Mouse (Mus musculus) heart, embryonic 13.5 days (tissue): ENCODE data around the gene Chil1. TPM values are rescaled to one million over a fixed set of nuclear protein-coding genes. Genes with fewer than 3 reads are reported as not detected.

Experiments
- ATAC-seq: fragments of 200-750 bp; cut with Nextera tagmentation; 2 replicates; pipeline ENCODE4 v1.8.0; 2017; ENCODE audit warnings: moderate TSS enrichment; ENCODE audit not compliant: insufficient number of reproducible peaks, low FRiP score, low TSS enrichment; ENCODE audit errors: extremely low read depth
- H3K27ac ChIP-seq: fragments of 300-500 bp; sonication (generic); replicated peaks from 2 replicates; pipeline ENCODE4 v1.5.1; 2015; ENCODE audit warnings: moderate library complexity, mild to moderate bottlenecking, inconsistent platforms
- H3K27me3 ChIP-seq: fragments of 300-500 bp; sonication (generic); replicated peaks from 2 replicates; pipeline ENCODE4 v1.6.1; 2015; ENCODE audit warnings: mild to moderate bottlenecking, inconsistent platforms
- H3K36me3 ChIP-seq: fragments of 300-500 bp; sonication (generic); 2 replicates; pipeline ENCODE4 v1.6.1; 2015; ENCODE audit warnings: mild to moderate bottlenecking, inconsistent platforms
- H3K4me1 ChIP-seq: fragments of 300-500 bp; sonication (generic); 2 replicates; pipeline ENCODE4 v1.6.1; 2015; ENCODE audit warnings: inconsistent platforms
- H3K4me2 ChIP-seq: fragments of 300-500 bp; sonication (generic); 2 replicates; pipeline ENCODE4 v1.6.1; 2015; ENCODE audit warnings: inconsistent platforms, mild to moderate bottlenecking, moderate library complexity
- H3K4me3 ChIP-seq: fragments of 300-500 bp; sonication (generic); 2 replicates; pipeline ENCODE4 v1.5.1; 2015; ENCODE audit warnings: moderate library complexity, mild to moderate bottlenecking, inconsistent platforms
- H3K9ac ChIP-seq: fragments of 300-500 bp; sonication (generic); 2 replicates; pipeline ENCODE4 v1.6.1; 2015; ENCODE audit warnings: inconsistent platforms, mild to moderate bottlenecking, moderate library complexity
- H3K9me3 ChIP-seq: fragments of 300-500 bp; sonication (generic); 2 replicates; pipeline ENCODE4 v1.6.1; 2016; ENCODE audit warnings: inconsistent platforms
- WGBS: fragments of 180-500 bp; shearing (Covaris S2); methylation state at CpG from one replicate; pipeline ENCODE4 v1.1.7; 2015; ENCODE audit warnings: mixed read lengths; 5-methylcytosine and 5-hydroxymethylcytosine counted together
- polyA plus RNA-seq: library from polyadenylated mRNA; unstranded; fragments of >200 nt; fragmentation: Nextera tagmentation; extraction: Ambion mirVana; gene quantifications from 2 replicates; pipeline ENCODE4 v1.2.1, GENCODE M21; 2015

The Chil1 gene
- polyA plus RNA-seq, 1 experiment from 2014 or later, result 1.5 TPM

- H3K9ac ChIP-seq, result no peak overlapping the region
- H3K9me3 ChIP-seq, result no peaks in the 10 kb centered on the region
- ATAC-seq, result no peak
- no peak overlapping the region for H3K27ac ChIP-seq
- H3K4me3 ChIP-seq, result no peak overlapping the region
- no peaks in the 10 kb centered on the region for H3K36me3 ChIP-seq
- no peak overlapping the region for H3K4me2 ChIP-seq
- 76% methylated on average over 5 of the region's 5 CpGs for WGBS
- H3K27me3 ChIP-seq, result no peaks in the 10 kb centered on the region; the same call in none of the 2 replicates
- no peaks in the 10 kb centered on the region; the same call in 1 of the 2 replicates for H3K4me1 ChIP-seq
These were observed 4.0 kb upstream of the Chil1 start for GRCm38 (mm10) chr1:134177976-134178375.

- ATAC-seq, result no peak
These were observed 2.1 kb downstream of the Chil1 start for GRCm38 (mm10) chr1:134184089-134184488.

GRCm38 (mm10) chr1:134188217-134188616 is 6.2 kb downstream of the Chil1 start:
- 79% methylated on average over 5 of the region's 5 CpGs for WGBS

More at GRCm38 (mm10) chr1:134184089-134184488, 2.1 kb downstream of the Chil1 start:
- Histone ChIP-seq H3K9me3 (no peaks in the 10 kb centered on the region), H3K4me1 (peaks cover 4% of the 10 kb centered on the region), H3K27me3 (peaks cover 23% of the 10 kb centered on the region), H3K4me2 (no peak overlapping the region), H3K9ac (no peak overlapping the region), H3K27ac (no peak overlapping the region), H3K4me3 (no peak overlapping the region), H3K36me3 (no peaks in the 10 kb centered on the region)
- WGBS, result 83% methylated on average over 4 of the region's 4 CpGs

GRCm38 (mm10) chr1:134188989-134189729 is 7.2 kb downstream of the Chil1 start:
- ATAC-seq, result no peak
- Histone ChIP-seq H3K4me1 (peaks cover 22% of the 10 kb centered on the region), H3K9me3 (no peaks in the 10 kb centered on the region), H3K4me3 (no peak overlapping the region), H3K9ac (no peak overlapping the region), H3K27ac (no peak overlapping the region), H3K27me3 (peaks cover 53% of the 10 kb centered on the region), H3K36me3 (no peaks in the 10 kb centered on the region), H3K4me2 (peak overlapping the region; percentile 33)
- 30% methylated on average over 12 of the region's 12 CpGs for WGBS

More at GRCm38 (mm10) chr1:134188217-134188616, 6.2 kb downstream of the Chil1 start:
- peaks cover 13% of the 10 kb centered on the region for H3K4me1 ChIP-seq
- no peak overlapping the region for H3K9ac ChIP-seq
- peaks cover 49% of the 10 kb centered on the region for H3K27me3 ChIP-seq
- H3K9me3 ChIP-seq, result no peaks in the 10 kb centered on the region
- no peaks in the 10 kb centered on the region for H3K36me3 ChIP-seq
- no peak for ATAC-seq
- H3K4me3 ChIP-seq, result no peak overlapping the region
- H3K4me2 ChIP-seq, result no peak overlapping the region
- H3K27ac ChIP-seq, result no peak overlapping the region

- no peak for ATAC-seq
- peaks cover 53% of the 10 kb centered on the region for H3K27me3 ChIP-seq
- no peaks in the 10 kb centered on the region for H3K36me3 ChIP-seq
- H3K27ac ChIP-seq, result no peak overlapping the region
- WGBS, result 73% methylated on average over 5 of the region's 5 CpGs
- no peak overlapping the region for H3K4me2 ChIP-seq
- H3K9me3 ChIP-seq, result no peaks in the 10 kb centered on the region
- H3K4me1 ChIP-seq, result peaks cover 43% of the 10 kb centered on the region
- H3K9ac ChIP-seq, result no peak overlapping the region
- no peak overlapping the region for H3K4me3 ChIP-seq
These were observed 9.2 kb downstream of the Chil1 start for GRCm38 (mm10) chr1:134191192-134191591.

- peaks cover 50% of the 10 kb centered on the region for H3K4me1 ChIP-seq
- H3K9me3 ChIP-seq, result no peaks in the 10 kb centered on the region
- no peak overlapping the region for H3K4me3 ChIP-seq
- WGBS, result 35% methylated on average over 4 of the region's 4 CpGs
- H3K27ac ChIP-seq, result no peak overlapping the region
- no peaks in the 10 kb centered on the region for H3K36me3 ChIP-seq
- peaks cover 50% of the 10 kb centered on the region for H3K27me3 ChIP-seq
- H3K4me2 ChIP-seq, result no peak overlapping the region
- no peak for ATAC-seq
- no peak overlapping the region for H3K9ac ChIP-seq
These were observed 10.0 kb downstream of the Chil1 start for GRCm38 (mm10) chr1:134192024-134192423.

- no peak within 1 kb of the TSS for H3K4me3 ChIP-seq
- H3K9ac ChIP-seq, result peak within 1 kb of the TSS; percentile 45
- peaks cover 40% of the 10 kb centered on the region for H3K27me3 ChIP-seq
- no peak within 1 kb of the TSS for H3K27ac ChIP-seq
- no peaks in the 10 kb centered on the region for H3K9me3 ChIP-seq
- no peaks in the 10 kb centered on the region for H3K36me3 ChIP-seq
- no peak within 1 kb of the TSS for H3K4me2 ChIP-seq
- ATAC-seq, result no peak
- H3K4me1 ChIP-seq, result peaks cover 50% of the 10 kb centered on the region
- WGBS, result 63% methylated on average over 1 of the region's 1 CpGs
These were observed 11.2 kb downstream of the Chil1 start, which contains the start of gene Mybph for GRCm38 (mm10) chr1:134193126-134193525. Gene Mybph, plus strand, starts transcription at chr1:134193448.

GRCm38 (mm10) chr1:134193674-134194197 is 11.8 kb downstream of the Chil1 start:
- peaks cover 50% of the 10 kb centered on the region for H3K4me1 ChIP-seq
- H3K36me3 ChIP-seq, result no peaks in the 10 kb centered on the region
- H3K9me3 ChIP-seq, result no peaks in the 10 kb centered on the region
- H3K27ac ChIP-seq, result no peak overlapping the region
- no peak overlapping the region for H3K4me3 ChIP-seq
- H3K27me3 ChIP-seq, result peaks cover 34% of the 10 kb centered on the region
- peak overlapping the region; percentile 45; the same call in 1 of the 2 replicates for H3K9ac ChIP-seq
- no peak for ATAC-seq
- no peak overlapping the region for H3K4me2 ChIP-seq
- WGBS, result 35% methylated on average over 7 of the region's 7 CpGs

GRCm38 (mm10) chr1:134194298-134195022 is 12.5 kb downstream of the Chil1 start:
- no peaks in the 10 kb centered on the region for H3K36me3 ChIP-seq
- H3K4me1 ChIP-seq, result peaks cover 43% of the 10 kb centered on the region

GRCm38 (mm10) chr1:134195117-134195516 is 13.1 kb downstream of the Chil1 start:
- Histone ChIP-seq H3K4me1 (peaks cover 41% of the 10 kb centered on the region), H3K27me3 (peaks cover 20% of the 10 kb centered on the region), H3K36me3 (no peaks in the 10 kb centered on the region), H3K9me3 (no peaks in the 10 kb centered on the region), H3K4me3 (no peak overlapping the region), H3K4me2 (peak overlapping the region; percentile 14; the same call in 1 of the 2 replicates), H3K27ac (peak overlapping the region; percentile 84), H3K9ac (peak overlapping the region; percentile 54; the same call in 1 of the 2 replicates)
- no peak for ATAC-seq
- 24% methylated on average over 2 of the region's 2 CpGs for WGBS

More at GRCm38 (mm10) chr1:134194298-134195022, 12.5 kb downstream of the Chil1 start:
- Histone ChIP-seq H3K9me3 (no peaks in the 10 kb centered on the region), H3K4me3 (no peak overlapping the region), H3K27me3 (peaks cover 27% of the 10 kb centered on the region), H3K9ac (no peak overlapping the region), H3K27ac (peak overlapping the region; percentile 84; the same call in 1 of the 2 replicates), H3K4me2 (no peak overlapping the region)
- no peak for ATAC-seq
- 53% methylated on average over 16 of the region's 16 CpGs for WGBS

- Histone ChIP-seq H3K4me3 (no peak overlapping the region), H3K4me2 (peak overlapping the region; percentile 14; the same call in 1 of the 2 replicates), H3K36me3 (no peaks in the 10 kb centered on the region), H3K27me3 (peaks cover 15% of the 10 kb centered on the region), H3K9ac (peak overlapping the region; percentile 54; the same call in 1 of the 2 replicates), H3K27ac (peak overlapping the region; percentile 84), H3K9me3 (no peaks in the 10 kb centered on the region), H3K4me1 (peaks cover 41% of the 10 kb centered on the region)
- 11% methylated on average over 3 of the region's 3 CpGs for WGBS
- no peak; the same call in 1 of the 2 replicates for ATAC-seq
These were observed 13.6 kb downstream of the Chil1 start for GRCm38 (mm10) chr1:134195571-134195970.
